Mouse (Mus musculus) bone marrow, adult 2 months (tissue): ENCODE measurements around the gene Gna11.
A peak's percentile ranks its signal among the peaks of the same experiment; 100 is the strongest.

Experiments used
- CTCF ChIP-seq: fragments of 200-500 bp; IDR thresholded peaks from 2 replicates; pipeline ENCODE4 v1.5.1; 2011; ENCODE audit warnings: low read length, control low read depth; ENCODE audit not compliant: control insufficient read depth, insufficient read depth
- POLR2A ChIP-seq: fragments of 200-500 bp; IDR thresholded peaks from 2 replicates; pipeline ENCODE4 v1.6.1; 2011; ENCODE audit warnings: low read depth, mild to moderate bottlenecking, control low read depth, low read length, borderline replicate concordance; ENCODE audit not compliant: control insufficient read depth

- TF ChIP-seq CTCF: no peak
- peak; percentile 41; the same call in 1 of the 2 replicates for TF ChIP-seq POLR2A
These were observed 462 bp downstream of the Gna11 start for GRCm38 (mm10) chr10:81544296-81545160.
